Mouse (Mus musculus) ES-E14 (cell line): ENCODE data around the gene Canx.

Source experiments
- CHD2 ChIP-seq: IDR thresholded peaks from 2 replicates; pipeline ENCODE4 v1.6.1; 2014; ENCODE audit warnings: mild to moderate bottlenecking, low read depth, low read length, inconsistent platforms
- MAFK ChIP-seq: IDR thresholded peaks from 2 replicates; pipeline ENCODE4 v1.6.1; 2014; ENCODE audit warnings: mild to moderate bottlenecking, low read depth, low read length, inconsistent platforms; ENCODE audit not compliant: insufficient read depth
- ZC3H11A ChIP-seq: IDR thresholded peaks from 2 replicates; pipeline ENCODE4 v1.6.1; 2012; ENCODE audit warnings: low read depth, mild to moderate bottlenecking, inconsistent platforms, low read length, borderline replicate concordance
- ZNF384 ChIP-seq: IDR thresholded peaks from 2 replicates; pipeline ENCODE4 v1.6.1; 2012; ENCODE audit warnings: low read depth, low read length, inconsistent platforms

DNA sequence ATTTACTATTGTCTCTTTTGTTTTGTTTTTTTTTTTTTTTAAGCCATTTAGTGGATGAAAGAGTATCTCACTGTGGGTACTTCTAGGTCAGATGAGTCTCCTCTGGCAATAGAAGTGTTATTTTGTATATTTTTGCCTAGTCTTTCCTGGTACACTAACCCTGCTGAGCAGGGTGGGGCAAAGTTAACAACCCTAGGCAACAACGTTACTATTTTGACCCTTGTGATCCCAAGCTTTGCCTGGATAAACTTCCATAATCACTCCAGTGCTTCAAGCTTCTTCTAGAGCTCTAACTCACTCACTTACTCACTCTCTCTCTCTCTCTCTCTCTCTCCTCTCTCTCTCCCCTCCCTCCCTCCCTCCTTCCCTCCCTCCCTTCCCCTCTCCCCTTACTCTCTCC lies 10.7 kb upstream of the Canx start:
- TF ChIP-seq CHD2 (no peak), ZC3H11A (no peak), MAFK (no peak), ZNF384 (no peak)
